Comparison of ENCODE assay signal across 32 mouse cellular contexts in genomic region chr17:68320940-68321339, GRCm38 (mm10). TPM values are rescaled to one million over a fixed set of nuclear protein-coding genes. Genes with fewer than 3 reads are reported as not detected.
DNase-seq lines count a peak whose midpoint lies in the region; ATAC-seq lines count a peak whose summit lies in the region.
"Had no signal": no experiment of that assay in that cellular context is flagged by ENCODE, and none has a peak within 500 bp of the region (broad histone marks: within the 10 kb centered on the region; RNA-seq: fewer than 3 reads in every experiment).

No protein-coding gene starts in this region.

- H3K36me3 ChIP-seq in midbrain, embryonic 15.5 days (replicated peaks) = no peaks in the 10 kb centered on the region
- no peaks in the 10 kb centered on the region for H3K36me3 ChIP-seq in midbrain, embryonic 13.5 days
- H3K36me3 ChIP-seq in intestine, embryonic 14.5 days (ENCODE audit: control insufficient read depth, insufficient read depth, low read length) = no peaks in the 10 kb centered on the region
- H3K36me3 ChIP-seq in intestine, embryonic 15.5 days = no peaks in the 10 kb centered on the region
- H3K36me3 ChIP-seq: embryonic facial prominence, embryonic 12.5 days; embryonic facial prominence, embryonic 15.5 days; forebrain, embryonic 12.5 days; forebrain, embryonic 15.5 days had no signal

- 0 out of 2 replicates have a peak, but pooled peaks have one; percentile 6 for ATAC-seq in midbrain, embryonic 15.5 days (replicated peaks)
- no peak for ATAC-seq in midbrain, embryonic 13.5 days
- 0 out of 2 replicates have a peak, but pooled peaks have one; percentile 23 for ATAC-seq in intestine, embryonic 14.5 days (replicated peaks; ENCODE audit: low FRiP score, low TSS enrichment, low read depth)
- ATAC-seq in intestine, embryonic 15.5 days = peak; percentile 65; the same call in 1 of the 2 replicates
- no peak for ATAC-seq in erythroblast, adult 5-6 weeks (replicated peaks; ENCODE audit: low FRiP score, poor library complexity, severe bottlenecking)
- ATAC-seq: CD4-positive, CD25-positive, alpha-beta regulatory T cell, adult 4 months; forebrain, embryonic 15.5 days; hindbrain, postnatal 0 days had no signal

- no peaks in the 10 kb centered on the region for H3K4me1 ChIP-seq in midbrain, embryonic 15.5 days
- H3K4me1 ChIP-seq in midbrain, embryonic 13.5 days (replicated peaks) = no peaks in the 10 kb centered on the region
- no peaks in the 10 kb centered on the region for H3K4me1 ChIP-seq in intestine, embryonic 14.5 days (replicated peaks; ENCODE audit: control insufficient read depth, insufficient read depth, low read length)
- no peaks in the 10 kb centered on the region for H3K4me1 ChIP-seq in intestine, embryonic 15.5 days (replicated peaks)
- H3K4me1 ChIP-seq: embryonic facial prominence, embryonic 12.5 days; embryonic facial prominence, embryonic 15.5 days; forebrain, embryonic 15.5 days had no signal

- no peak for DNase-seq in intestine, embryonic 14.5 days (ENCODE audit: low spot score)
- no peak for DNase-seq in heart, postnatal 10 days
- DNase-seq: adrenal gland, adult 2 months; adrenal gland, postnatal 14 days; cerebellum, adult 11 months; cerebellum, adult 2 months; cerebellum, adult 9-11 months; cerebellum, postnatal 25 days; gastrocnemius, adult 2 months; gastrocnemius, postnatal 14 days; heart, postnatal 4 days had no signal

- H3K27ac ChIP-seq in midbrain, embryonic 15.5 days = no peak overlapping the region
- no peak overlapping the region for H3K27ac ChIP-seq in midbrain, embryonic 13.5 days
- H3K27ac ChIP-seq in intestine, embryonic 14.5 days (ENCODE audit: low read depth) = no peak overlapping the region
- no peak overlapping the region for H3K27ac ChIP-seq in intestine, embryonic 15.5 days
- H3K27ac ChIP-seq: embryonic facial prominence, embryonic 12.5 days; embryonic facial prominence, embryonic 15.5 days; forebrain, embryonic 12.5 days; forebrain, embryonic 15.5 days; gastrocnemius, adult 2 months; hindbrain, embryonic 14.5 days; hindbrain, postnatal 0 days had no signal

- no peak overlapping the region for H3K4me3 ChIP-seq in midbrain, embryonic 15.5 days
- no peak overlapping the region for H3K4me3 ChIP-seq in midbrain, embryonic 13.5 days (replicated peaks)
- no peak overlapping the region for H3K4me3 ChIP-seq in intestine, embryonic 14.5 days (ENCODE audit: low read depth, low read length)
- no peak overlapping the region for H3K4me3 ChIP-seq in intestine, embryonic 15.5 days (replicated peaks)
- H3K4me3 ChIP-seq: embryonic facial prominence, embryonic 12.5 days; embryonic facial prominence, embryonic 15.5 days; erythroblast, embryonic 14.5 days; forebrain, embryonic 12.5 days; forebrain, embryonic 15.5 days; gastrocnemius, adult 2 months had no signal

- H3K27me3 ChIP-seq in midbrain, embryonic 15.5 days (replicated peaks) = no peaks in the 10 kb centered on the region
- no peaks in the 10 kb centered on the region for H3K27me3 ChIP-seq in midbrain, embryonic 13.5 days
- H3K27me3 ChIP-seq in intestine, embryonic 14.5 days (replicated peaks; ENCODE audit: control insufficient read depth, insufficient read depth, low read length) = no peaks in the 10 kb centered on the region
- no peaks in the 10 kb centered on the region for H3K27me3 ChIP-seq in intestine, embryonic 15.5 days (replicated peaks)
- H3K27me3 ChIP-seq: embryonic facial prominence, embryonic 12.5 days; embryonic facial prominence, embryonic 15.5 days; forebrain, embryonic 12.5 days; forebrain, embryonic 15.5 days had no signal

- intact Hi-C loops in heart, postnatal 10 days (cut with DNase I) = no loop called here

- H3K9me3 ChIP-seq in midbrain, embryonic 15.5 days = no peaks in the 10 kb centered on the region
- no peaks in the 10 kb centered on the region for H3K9me3 ChIP-seq in midbrain, embryonic 13.5 days
- no peaks in the 10 kb centered on the region for H3K9me3 ChIP-seq in intestine, embryonic 14.5 days (ENCODE audit: control insufficient read depth, low read length)
- H3K9me3 ChIP-seq in intestine, embryonic 15.5 days = no peaks in the 10 kb centered on the region
- H3K9me3 ChIP-seq: embryonic facial prominence, embryonic 12.5 days; embryonic facial prominence, embryonic 15.5 days; forebrain, embryonic 12.5 days; forebrain, embryonic 15.5 days had no signal

- no peak overlapping the region for H3K9ac ChIP-seq in midbrain, embryonic 15.5 days
- H3K9ac ChIP-seq in midbrain, embryonic 13.5 days (replicated peaks) = no peak overlapping the region
- no peak overlapping the region for H3K9ac ChIP-seq in intestine, embryonic 14.5 days (ENCODE audit: low read length)
- no peak overlapping the region for H3K9ac ChIP-seq in intestine, embryonic 15.5 days
- H3K9ac ChIP-seq: embryonic facial prominence, embryonic 12.5 days; embryonic facial prominence, embryonic 15.5 days; forebrain, embryonic 12.5 days; forebrain, embryonic 15.5 days; hindbrain, embryonic 14.5 days had no signal

- no peak overlapping the region for H3K4me2 ChIP-seq in midbrain, embryonic 15.5 days
- H3K4me2 ChIP-seq in midbrain, embryonic 13.5 days (replicated peaks) = no peak overlapping the region
- no peak overlapping the region for H3K4me2 ChIP-seq in intestine, embryonic 14.5 days (ENCODE audit: low read length)
- H3K4me2 ChIP-seq in intestine, embryonic 15.5 days (replicated peaks) = no peak overlapping the region
- H3K4me2 ChIP-seq: embryonic facial prominence, embryonic 12.5 days; embryonic facial prominence, embryonic 15.5 days; forebrain, embryonic 12.5 days; forebrain, embryonic 15.5 days; heart, embryonic 11.5 days; hindbrain, embryonic 14.5 days had no signal

- 92% methylated on average over 8 of the region's 8 CpGs for WGBS in midbrain, embryonic 15.5 days
- 95% methylated on average over 8 of the region's 8 CpGs for WGBS in midbrain, embryonic 13.5 days
- 61% methylated on average over 8 of the region's 8 CpGs for whole genome bisulfite sequencing in intestine, embryonic 14.5 days
- 65% methylated on average over 8 of the region's 8 CpGs for WGBS in intestine, embryonic 15.5 days

RNA-seq across cellular contexts. Expression of gene L3mbtl4, which starts 47.3 kb away (rescaled TPM):
- polyA plus RNA-seq in midbrain, embryonic 15.5 days (2015; fragmentation: Nextera tagmentation; extraction: Ambion mirVana) = 4.8 and 5.7 TPM in 2 replicates
- 1.2 and 1.6 TPM in 2 replicates for polyA plus RNA-seq in midbrain, embryonic 13.5 days (2015; fragmentation: Nextera tagmentation; extraction: Ambion mirVana)
- polyA plus RNA-seq in intestine, embryonic 14.5 days (2014; fragmentation: Nextera tagmentation; extraction: Ambion mirVana) = 1.1 and 1.2 TPM in 2 replicates
- 0.44 and 0.97 TPM in 2 replicates for polyA plus RNA-seq in intestine, embryonic 15.5 days (2015; fragmentation: Nextera tagmentation; extraction: Ambion mirVana)
- not detected in 2 replicates for total RNA-seq in erythroblast, adult 5-6 weeks (2015; ENCODE audit: low replicate concordance)
- total RNA-seq in erythroblast, adult 5-6 weeks (2017; ENCODE audit: low replicate concordance) = not detected in 2 replicates
- total RNA-seq in heart, postnatal 10 days (2021) = not detected
- total RNA-seq: common myeloid progenitor, adult 5-6 weeks; gastrocnemius, postnatal 14 days; gastrocnemius, postnatal 4 days; heart, adult 8-10 months; heart, postnatal 4 days; MEL had no signal
- polyA plus RNA-seq: C2C12; CD4-positive, CD25-positive, alpha-beta regulatory T cell, adult 4 months; embryonic facial prominence, embryonic 15.5 days; erythroblast, embryonic 14.5 days; heart, embryonic 11.5 days; heart, embryonic 14.5 days; heart, postnatal 0 days; hindbrain, embryonic 11.5 days had no signal

Comparison
In these comparisons a context has a peak if more than half of its experiments do, and no peak if none do; other contexts are left out.
1. ATAC-seq: peak in midbrain, embryonic 15.5 days (single experiment), intestine, embryonic 14.5 days (single experiment) and intestine, embryonic 15.5 days (single experiment); none in midbrain, embryonic 13.5 days (single experiment) and erythroblast, adult 5-6 weeks (single experiment).